Mouse (Mus musculus) left cerebral cortex, adult 2 months (tissue): Measurements from ENCODE around the gene Vdr. TPM values are rescaled to one million over a fixed set of nuclear protein-coding genes. Genes with fewer than 3 reads are reported as not detected.

ENCODE experiments used
- DNase-seq, 2 experiments: peaks; one replicate each; pipeline ENCODE4 v3.0.0; 2021 to 2022; ENCODE audit warnings: low spot score in 2 of 2, mixed read lengths in 1 of 2; ENCODE audit errors: extremely low spot score in 1 of 2
- H3K27ac ChIP-seq: fragments of 200-600 bp; 2 replicates; pipeline ENCODE4 v1.8.1; 2022
- H3K4me3 ChIP-seq: fragments of 200-600 bp; 2 replicates; pipeline ENCODE4 v1.8.1; 2022
- CTCF ChIP-seq: fragments of 200-600 bp; IDR thresholded peaks from 2 replicates; pipeline ENCODE4 v1.8.1; 2022; ENCODE audit warnings: antibody characterized with exemption, mild to moderate bottlenecking, moderate library complexity
- intact Hi-C: fragments of 180-260 bp; cut with DNase I; formaldehyde crosslinking; loops from one replicate; pipeline ENCODE4 v1.15.1; 2025
- total RNA-seq, 2 experiments: library from RNA; stranded (reverse); gene quantifications; 2 replicates each; pipeline ENCODE4 v1.2.3; 2021

Vdr gene
- total RNA-seq, 2 experiments from 2014 or later: 0.32 to 0.79 TPM

DNA sequence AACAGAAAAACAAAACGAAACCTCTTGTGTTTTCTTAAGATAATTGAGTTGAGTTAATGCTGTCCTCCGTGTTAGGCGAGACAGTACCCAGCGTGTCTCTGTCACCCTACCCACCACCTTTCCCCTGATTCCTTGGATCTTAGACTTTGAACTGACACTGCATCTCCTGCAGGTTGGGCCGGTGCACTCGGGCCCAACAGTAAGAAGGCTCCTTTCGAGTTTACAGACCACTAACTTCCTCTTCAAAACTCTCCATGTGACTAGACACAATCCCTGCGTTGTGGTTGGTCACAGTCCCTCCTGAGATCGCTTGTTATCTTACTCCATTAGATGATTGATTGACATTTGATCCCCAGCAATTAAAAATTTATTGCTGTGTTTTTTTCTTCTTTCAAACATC, 7.6 kb upstream of the Vdr start:
- no peak overlapping the region for H3K27ac ChIP-seq
- no peak for DNase-seq
- intact Hi-C loops: no loop called here
- TF ChIP-seq CTCF: no peak
- H3K4me3 ChIP-seq: no peak overlapping the region

DNA sequence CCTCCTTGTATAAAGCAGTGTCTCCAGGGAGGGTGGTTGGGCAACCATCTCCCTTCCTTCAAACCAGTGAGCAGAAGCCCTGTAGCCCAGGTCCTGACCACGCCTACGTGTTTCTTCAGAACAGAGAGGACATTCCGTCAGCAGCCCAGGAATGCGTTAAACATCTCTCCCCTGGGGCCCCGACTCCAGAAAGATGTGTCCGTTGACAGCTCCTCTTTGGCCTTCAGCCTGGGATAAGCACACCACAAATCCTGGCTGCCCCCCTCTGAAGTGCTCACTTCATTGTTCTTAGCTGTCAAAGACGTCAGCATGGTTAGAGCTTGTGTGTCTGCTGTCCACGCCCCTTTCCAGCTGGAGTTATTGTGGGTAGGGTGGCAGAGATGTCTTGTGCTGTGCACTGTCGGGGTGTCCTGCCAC, 3.9 kb upstream of the Vdr start:
- no peak for DNase-seq
- no peak overlapping the region for H3K4me3 ChIP-seq
- TF ChIP-seq CTCF: no peak
- intact Hi-C loops: no loop called here
- H3K27ac ChIP-seq: no peak overlapping the region

DNA sequence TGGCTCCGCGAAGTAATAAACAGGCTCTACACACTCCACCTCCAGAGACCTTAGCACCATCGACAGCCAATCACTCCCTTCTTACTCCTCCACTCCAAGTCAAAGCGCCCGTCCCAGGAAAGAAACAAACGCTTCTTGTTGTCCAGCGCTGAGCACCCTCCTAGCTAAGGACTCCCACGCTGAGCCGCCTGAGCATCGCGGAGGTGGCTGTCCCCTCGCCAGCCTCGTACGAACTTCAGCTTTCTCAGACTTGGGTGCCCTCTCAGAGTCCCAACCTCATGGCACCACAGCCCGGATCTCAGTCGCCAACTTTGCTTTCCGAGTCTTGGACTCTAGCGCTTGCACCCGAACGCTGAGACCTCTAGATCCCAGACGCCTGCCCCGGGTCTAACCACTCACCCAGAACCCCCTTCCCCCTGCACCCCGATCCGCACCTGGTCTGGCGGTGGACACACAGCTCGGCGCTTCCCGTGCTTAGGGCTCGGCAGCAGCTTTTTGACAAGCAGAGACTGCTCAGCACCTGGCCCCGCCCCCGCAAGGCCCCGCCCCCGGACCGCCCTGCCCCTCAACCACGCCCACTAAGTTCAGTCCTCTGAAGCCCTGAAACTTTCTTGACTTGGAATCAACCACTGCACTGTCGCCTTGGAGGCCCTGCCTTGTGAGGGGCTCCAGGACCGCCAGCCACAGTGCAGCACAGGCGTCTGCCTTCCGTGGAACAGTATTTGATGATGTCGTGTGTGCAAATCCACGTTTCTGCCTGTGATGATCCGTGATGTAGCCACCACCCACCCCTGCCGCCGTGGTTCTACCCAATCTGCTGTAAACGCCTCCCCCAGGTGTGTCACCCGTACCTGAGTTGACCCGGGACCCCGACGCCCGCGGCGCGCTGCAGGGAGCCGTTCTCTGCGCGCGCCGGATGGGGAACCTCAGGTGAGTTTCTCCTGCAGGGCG, 2.4 kb downstream of the Vdr start:
- Histone ChIP-seq H3K27ac (no peak overlapping the region), H3K4me3 (peak overlapping the region; percentile 37)
- no peak for TF ChIP-seq CTCF
- intact Hi-C loops: no loop called here
- no peak for DNase-seq

DNA sequence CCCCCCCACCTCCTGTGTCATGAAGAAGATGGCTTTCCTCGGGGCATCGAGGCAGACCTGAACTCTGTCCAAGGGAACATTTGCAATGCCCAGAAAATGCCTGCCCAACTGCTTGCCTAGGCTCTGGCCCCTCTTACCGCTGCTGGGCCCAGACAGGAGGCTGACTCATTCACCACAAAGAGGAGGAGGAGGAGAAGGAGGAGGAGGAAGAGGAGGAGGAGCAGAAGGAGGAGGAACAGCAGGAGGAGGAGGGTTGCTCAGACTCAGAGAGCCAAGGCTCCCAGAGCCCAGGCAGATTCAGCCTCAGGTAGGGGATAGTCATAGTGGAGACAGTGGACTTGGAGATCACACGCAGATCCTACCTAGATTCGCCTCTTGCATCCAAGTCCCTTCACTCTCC, 3.2 kb downstream of the Vdr start:
- no peak overlapping the region for H3K4me3 ChIP-seq
- no peak overlapping the region for H3K27ac ChIP-seq
- DNase-seq: no peak
- TF ChIP-seq CTCF: no peak
- intact Hi-C loops: no loop called here

DNA sequence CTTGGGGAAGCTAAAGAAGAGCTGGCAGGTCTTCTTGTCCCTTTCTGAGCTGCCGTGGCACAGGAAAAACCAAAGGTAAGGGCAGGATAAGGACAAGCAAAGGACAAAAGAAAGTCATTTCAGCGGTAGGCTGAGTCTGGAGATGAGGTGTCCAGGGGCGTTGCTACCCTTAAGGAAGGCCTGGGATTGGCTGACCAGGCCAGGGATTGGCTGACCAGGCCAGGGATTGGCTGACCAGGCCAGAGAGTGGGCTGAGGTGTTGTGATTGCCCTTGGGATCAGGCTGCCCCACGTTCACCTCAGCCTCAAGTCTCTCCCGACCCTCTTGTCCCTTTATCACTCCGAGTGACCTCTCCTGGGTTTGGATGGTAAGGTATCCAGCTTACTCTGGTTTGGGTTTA, 5.1 kb downstream of the Vdr start:
- TF ChIP-seq CTCF: no peak
- Histone ChIP-seq H3K27ac (no peak overlapping the region), H3K4me3 (no peak overlapping the region)
- DNase-seq: no peak
- intact Hi-C loops: no loop called here

DNA sequence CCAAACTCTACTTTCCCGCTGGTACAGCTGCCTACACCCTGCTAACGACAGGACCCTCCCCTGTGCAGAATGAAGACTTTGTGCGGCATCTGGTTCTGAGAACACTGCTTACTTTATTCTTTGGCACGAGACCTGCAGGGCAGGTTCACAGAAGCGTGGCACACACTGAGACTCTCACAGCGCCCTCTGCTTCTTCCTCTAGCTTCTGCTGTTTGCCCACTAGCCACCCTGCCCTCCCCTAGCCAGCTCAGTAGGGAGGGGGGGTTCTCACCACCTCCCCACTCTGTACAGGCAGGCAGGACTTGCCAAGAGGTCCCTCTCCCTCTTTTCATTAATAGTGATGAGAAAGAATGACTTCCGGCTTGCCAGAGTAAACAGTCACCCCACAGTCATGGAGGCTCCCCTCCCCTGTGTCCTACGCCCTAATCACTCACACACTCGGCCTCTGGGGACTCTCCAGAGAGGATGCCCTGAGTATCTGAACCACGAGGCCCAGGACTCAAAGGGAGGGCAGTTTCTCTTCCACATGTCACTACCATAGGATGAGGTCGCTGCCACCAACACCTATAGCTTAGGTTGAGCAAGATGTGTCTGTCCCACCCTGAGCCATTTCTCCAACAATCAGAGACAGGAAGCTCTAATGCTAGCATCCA, 6.0 kb downstream of the Vdr start:
- TF ChIP-seq CTCF: no peak
- intact Hi-C loops: no loop called here
- Histone ChIP-seq H3K27ac (no peak overlapping the region), H3K4me3 (no peak overlapping the region)
- DNase-seq: no peak

DNA sequence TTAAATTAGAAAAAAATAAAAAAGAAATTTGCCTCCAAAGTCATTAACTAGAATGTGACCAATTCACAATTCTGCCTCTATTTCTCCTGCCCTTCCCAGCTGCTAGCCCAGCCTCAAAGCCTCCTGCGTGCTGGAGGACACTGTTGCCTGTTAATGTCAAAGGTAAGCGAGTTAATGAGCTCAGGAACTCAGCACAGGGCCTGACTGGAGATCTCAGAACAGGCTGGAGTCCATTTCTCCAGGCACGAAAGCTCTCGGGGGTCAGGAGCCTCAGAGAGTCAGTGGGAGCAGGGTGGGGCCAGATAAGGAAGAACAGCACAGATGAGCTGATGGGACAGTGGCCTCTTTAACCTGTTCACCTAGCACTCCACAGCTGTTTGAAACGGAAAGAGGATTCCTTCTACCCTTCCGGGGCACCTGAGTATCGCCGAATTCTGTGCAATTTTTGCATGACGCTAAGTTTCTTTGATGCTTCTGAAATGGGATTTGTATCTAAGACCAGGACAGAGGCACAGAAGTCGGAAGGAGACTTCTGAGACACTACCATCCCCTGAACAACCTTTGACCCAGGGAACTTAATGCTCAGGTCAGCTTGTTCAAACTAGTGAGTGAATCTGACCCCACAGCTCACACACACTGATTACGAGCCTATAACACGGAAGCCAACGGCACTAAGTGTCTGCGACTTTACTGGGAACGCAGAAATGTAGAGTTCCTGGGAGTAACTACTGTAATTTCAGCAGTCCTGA, 7.0 kb downstream of the Vdr start:
- no peak for TF ChIP-seq CTCF
- no peak overlapping the region for H3K4me3 ChIP-seq
- intact Hi-C loops: no loop called here
- DNase-seq: no peak
- no peak overlapping the region for H3K27ac ChIP-seq

DNA sequence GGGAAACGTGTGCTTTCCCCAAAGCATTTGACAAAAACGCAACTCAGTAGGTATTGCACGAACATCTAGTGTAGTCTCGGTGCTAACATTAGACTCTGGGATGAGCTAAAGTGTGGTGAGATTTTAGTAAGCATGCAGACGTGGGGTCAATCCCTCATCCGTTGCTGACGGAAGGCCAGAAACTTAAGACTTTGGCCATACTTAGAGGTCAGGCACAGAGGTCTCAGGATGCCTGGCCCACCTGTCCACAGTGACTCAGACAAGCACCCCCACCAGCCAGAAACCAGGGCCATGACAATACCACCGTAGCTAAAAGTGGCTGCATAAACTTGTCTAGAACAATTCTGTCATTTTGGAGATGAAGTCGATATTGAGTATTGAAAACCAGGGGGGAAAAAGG, 9.4 kb downstream of the Vdr start:
- TF ChIP-seq CTCF: no peak
- no peak overlapping the region for H3K4me3 ChIP-seq
- intact Hi-C loops: no loop called here
- no peak overlapping the region for H3K27ac ChIP-seq
- DNase-seq: no peak

DNA sequence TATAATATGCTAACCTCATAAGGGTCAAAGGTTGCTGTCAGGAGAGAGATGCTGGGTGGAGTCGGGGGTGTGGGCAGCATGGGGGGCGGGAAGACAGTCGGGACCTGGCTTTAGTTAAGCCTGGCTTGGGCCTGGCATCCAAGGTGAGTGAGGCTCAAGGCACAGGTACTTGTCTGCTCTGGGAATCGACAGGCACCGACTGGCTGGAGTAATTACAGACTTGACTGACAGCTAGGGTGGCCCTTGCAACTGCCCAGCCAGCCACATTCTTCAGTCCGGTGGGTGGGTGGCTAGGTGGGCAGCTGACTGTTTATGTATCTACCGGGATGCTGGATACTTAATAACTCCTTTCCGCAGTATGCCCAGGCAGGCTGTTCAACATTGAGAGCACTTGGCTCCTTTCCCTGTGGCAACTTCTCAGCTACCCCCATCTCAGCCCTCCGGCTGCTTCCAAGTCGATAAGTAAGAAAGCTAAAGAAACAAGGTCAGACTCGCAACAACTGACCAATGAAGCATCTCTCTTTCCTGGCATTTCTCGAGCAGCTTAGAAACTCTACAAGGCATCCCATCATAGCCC, 10.0 kb downstream of the Vdr start:
- H3K4me3 ChIP-seq: no peak overlapping the region
- intact Hi-C loops: no loop called here

DNA sequence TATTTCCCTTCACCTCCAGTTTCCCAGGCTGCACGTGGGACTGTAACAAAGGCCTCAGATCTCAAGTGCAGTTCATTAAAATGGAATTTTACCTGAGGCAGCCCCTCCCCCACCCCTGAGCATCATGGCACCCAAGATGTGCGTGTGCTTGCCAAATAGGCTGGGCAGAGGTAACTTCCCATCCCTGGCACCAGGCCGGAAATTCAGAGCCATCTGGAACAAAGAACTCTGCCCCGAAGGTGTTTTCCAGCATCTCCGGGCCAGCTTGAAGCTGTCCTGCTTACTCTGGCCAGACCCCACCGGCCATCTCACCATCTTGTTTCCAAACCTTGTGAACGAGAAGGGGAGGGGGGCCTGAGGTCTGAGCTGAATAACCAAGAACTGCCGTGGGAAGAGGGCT, 10.7 kb downstream of the Vdr start:
- H3K4me3 ChIP-seq: no peak overlapping the region
- TF ChIP-seq CTCF: no peak
- no peak overlapping the region for H3K27ac ChIP-seq
- DNase-seq: no peak
- intact Hi-C loops: no loop called here

More for the DNA sequence above, 10.0 kb downstream of the Vdr start:
- TF ChIP-seq CTCF: no peak
- no peak for DNase-seq
- no peak overlapping the region for H3K27ac ChIP-seq

DNA sequence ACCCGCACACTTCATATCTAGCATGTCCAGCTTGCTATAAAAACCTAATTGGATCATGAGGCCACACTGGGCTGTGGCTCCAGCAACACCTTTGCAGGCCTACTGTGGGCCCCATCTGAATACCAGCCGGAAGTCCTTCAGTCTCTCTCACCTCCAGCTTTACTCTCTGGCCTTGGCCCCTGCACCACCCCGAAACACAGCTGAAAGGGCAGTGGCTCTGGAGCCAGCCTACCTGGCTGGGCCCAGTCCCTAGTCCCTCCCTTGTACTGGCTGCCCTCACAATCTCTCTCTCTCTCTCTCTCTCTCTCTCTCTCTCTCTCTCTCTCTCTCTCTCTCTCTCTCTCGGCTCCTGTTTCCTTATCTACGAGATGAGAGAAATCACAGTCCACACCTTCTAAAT, 11.6 kb downstream of the Vdr start:
- no peak for DNase-seq
- intact Hi-C loops: no loop called here
- H3K27ac ChIP-seq: no peak overlapping the region
- no peak overlapping the region for H3K4me3 ChIP-seq
- TF ChIP-seq CTCF: no peak
